Mouse (Mus musculus) cerebellum, postnatal 14 days (tissue): Measurements from ENCODE around the gene Atcay.
A peak's percentile ranks its signal among the peaks of the same experiment; 100 is the strongest.

ENCODE experiments used
- DNase-seq, 2 experiments: peaks; one replicate each; pipeline ENCODE4 v3.0.0; 2021; ENCODE audit warnings: mixed read lengths in 2 of 2

The Atcay gene

DNA sequence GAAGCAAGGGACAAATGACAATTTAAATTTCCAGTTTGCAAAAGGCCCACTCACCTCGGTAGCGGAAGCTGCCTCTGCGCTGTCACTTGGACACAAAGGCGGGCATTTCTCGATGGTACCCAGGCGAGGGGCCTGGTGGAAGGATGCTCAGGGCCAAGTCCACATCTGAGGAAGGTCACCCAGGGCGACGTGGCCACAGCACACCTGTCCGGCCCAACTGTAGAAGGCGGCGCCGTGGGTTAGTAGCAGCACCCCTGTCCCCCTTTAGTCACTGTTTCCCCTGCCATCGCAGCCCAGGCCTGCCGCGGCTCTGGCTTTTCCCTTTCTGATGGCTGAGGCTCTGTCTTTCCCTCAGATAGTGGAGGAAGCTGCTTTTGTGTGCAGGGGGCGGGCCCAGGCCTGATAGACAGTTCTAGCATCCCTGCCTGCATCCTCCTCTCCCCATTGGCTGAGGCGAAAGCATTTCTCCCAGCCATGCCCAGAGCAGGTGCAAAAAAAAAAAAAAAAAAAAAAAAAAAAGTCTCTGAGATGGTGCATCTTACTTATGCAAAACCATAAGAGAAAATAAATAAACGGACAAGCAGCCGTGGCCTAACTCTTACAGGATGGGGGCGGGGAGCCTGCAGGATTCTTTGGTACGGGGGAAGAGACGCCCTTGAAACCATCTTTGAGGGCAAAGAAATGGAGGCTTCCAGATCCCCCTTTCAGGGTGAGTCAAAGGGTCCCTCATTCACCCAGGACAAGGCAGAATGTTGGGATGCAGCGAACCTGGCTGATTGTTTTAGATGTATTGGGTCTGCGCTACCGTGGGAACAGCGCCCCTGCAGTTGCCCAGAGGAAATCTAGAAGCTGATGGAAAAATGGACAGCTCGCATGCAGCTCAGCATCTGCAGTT lies at the start of gene Atcay:
Gene Atcay, minus strand, starts transcription at position 396 of the 895 bp plus-strand sequence.
- DNase-seq = peak; percentile 87 to 88

GRCm38 (mm10) chr10:81279496-81279895 lies 48.9 kb upstream of the Atcay start:
- DNase-seq = no peak

GRCm38 (mm10) chr10:81277676-81278075 lies 47.0 kb upstream of the Atcay start:
- DNase-seq = peak; percentile 70 to 90

- DNase-seq = no peak
Measured at GRCm38 (mm10) chr10:81273842-81274241, 43.2 kb upstream of the Atcay start.

DNA sequence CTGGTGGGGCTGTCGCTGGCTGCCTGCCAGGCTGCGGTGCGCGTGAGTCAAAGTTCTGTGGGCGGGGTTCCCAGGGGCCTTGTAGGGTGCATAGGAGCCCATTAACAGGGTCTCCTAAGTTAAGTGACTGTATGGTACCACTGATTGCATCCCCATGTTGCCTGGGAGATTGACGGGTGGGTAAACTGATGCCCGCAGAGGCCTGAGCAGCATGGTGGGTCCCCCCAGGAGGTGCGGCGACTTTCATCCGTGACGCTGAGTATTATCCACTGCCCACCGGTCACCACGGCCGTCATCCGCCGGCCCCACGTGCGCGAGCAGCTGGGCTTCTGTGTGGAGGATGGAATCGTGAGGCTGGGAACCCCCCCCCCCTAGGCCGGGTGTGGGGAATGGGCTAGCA lies 41.7 kb upstream of the Atcay start:
- no peak for DNase-seq

- DNase-seq = no peak
Measured at GRCm38 (mm10) chr10:81268643-81269412, 38.2 kb upstream of the Atcay start.

DNA sequence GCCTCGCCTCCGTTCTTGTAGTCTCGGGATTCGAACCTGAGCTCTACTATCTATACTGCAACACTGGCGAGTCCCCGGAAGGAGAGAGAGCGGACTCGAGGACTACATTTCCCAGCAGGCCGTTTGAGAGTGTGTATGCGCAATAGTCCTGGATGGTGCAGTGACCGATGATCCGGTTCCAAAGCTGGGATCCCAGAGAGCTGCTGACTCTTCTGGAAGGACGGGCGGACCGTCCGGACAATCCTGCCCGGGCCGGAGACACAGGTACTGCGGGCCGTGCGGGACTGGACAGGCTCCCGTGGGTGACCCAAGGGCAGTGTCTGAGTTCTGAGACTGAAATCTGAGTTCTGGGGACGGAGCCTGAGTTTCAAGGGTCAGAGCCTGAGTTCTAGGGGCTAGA lies 37.4 kb upstream of the Atcay start:
- DNase-seq = peak; percentile 84 to 87

GRCm38 (mm10) chr10:81266211-81267105 lies 35.8 kb upstream of the Atcay start, which contains the start of the genes Mrpl54 and Apba3:
Gene Mrpl54, minus strand, starts transcription at chr10:81266934.
Gene Apba3, plus strand, starts transcription at chr10:81266960.
- DNase-seq = peak; percentile 96 to 97

DNA sequence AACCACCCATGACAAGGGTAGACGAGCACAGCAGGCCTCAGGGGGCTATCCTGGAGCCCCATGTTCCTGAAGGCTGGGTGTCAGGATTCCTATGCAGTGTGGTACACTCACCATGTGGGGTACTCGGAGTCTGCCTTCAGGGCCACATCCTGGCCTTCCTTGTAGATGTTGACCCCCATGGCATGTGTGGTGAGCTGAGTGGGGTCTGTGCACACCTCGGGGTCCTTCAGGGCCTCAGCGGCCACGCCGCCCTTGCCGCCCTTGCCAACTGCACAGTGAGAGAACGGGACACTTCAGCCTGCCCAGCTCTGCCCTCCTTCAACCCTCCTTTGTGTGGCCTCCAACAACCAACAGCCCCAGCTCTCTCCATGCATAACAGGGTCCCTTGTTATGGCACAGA lies 34.9 kb upstream of the Atcay start:
- DNase-seq = no peak

GRCm38 (mm10) chr10:81261025-81261424 lies 30.4 kb upstream of the Atcay start:
- DNase-seq = no peak

DNA sequence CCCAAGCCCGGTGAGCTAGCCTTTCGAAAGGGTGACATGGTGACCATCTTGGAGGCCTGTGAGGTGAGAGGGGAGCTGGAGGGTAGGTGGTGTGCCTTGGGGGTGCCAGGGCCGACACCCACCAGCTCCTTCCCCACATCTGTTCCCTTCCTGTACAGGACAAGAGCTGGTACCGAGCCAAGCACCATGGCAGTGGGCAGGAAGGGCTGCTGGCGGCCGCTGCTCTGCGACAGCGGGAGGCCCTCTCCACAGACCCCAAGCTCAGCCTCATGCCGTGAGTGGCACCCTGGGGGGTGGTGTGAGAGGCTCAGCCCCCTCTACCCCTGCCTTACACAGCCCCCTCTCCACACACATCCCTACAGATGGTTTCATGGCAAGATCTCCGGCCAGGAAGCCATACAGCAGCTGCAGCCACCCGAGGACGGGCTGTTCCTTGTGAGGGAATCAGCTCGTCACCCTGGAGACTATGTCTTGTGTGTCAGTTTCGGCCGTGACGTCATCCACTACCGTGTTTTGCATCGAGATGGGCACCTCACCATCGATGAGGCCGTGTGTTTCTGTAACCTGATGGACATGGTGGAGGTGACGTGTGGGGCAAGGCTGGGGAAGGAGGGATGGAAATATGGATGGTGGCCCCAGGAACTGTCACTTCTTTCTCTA lies 28.7 kb upstream of the Atcay start:
- DNase-seq = peak in 1 of 2 experiments; percentile 57

- DNase-seq = peak; percentile 55 to 60
Measured at GRCm38 (mm10) chr10:81257158-81258039, 26.8 kb upstream of the Atcay start.

- DNase-seq = no peak
Measured at GRCm38 (mm10) chr10:81254886-81255285, 24.3 kb upstream of the Atcay start.

- DNase-seq = peak; percentile 85 to 87
Measured at GRCm38 (mm10) chr10:81252424-81253419, 22.1 kb upstream of the Atcay start, which contains the start of gene Matk. Gene Matk, plus strand, starts transcription at chr10:81252935.

- no peak for DNase-seq
Measured at GRCm38 (mm10) chr10:81249442-81249841, 18.8 kb upstream of the Atcay start.

GRCm38 (mm10) chr10:81247804-81248203 lies 17.2 kb upstream of the Atcay start:
- DNase-seq = no peak

GRCm38 (mm10) chr10:81245166-81245565 lies 14.5 kb upstream of the Atcay start:
- no peak for DNase-seq

DNA sequence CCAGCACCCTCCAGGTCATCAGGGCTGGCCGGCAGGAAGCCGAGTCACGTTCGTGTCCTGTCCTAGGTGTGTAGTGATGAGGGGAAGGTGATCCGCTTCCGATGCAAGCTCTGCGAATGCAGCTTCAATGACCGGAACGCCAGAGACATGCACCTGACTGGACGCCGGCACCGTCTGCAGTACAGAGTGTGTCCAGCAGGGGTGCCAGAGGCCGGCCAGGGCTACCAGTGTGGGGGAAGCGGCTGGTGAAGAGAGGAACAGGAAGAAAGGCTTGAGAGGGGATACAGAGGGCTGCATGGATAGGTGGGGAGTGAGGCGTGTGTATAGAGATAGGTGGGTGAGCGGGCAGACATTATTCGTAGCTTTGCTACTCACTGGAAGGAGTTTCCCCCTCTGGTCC lies 14.0 kb upstream of the Atcay start:
- DNase-seq = peak; percentile 94 to 96

GRCm38 (mm10) chr10:81244146-81244545 lies 13.5 kb upstream of the Atcay start:
- no peak for DNase-seq

GRCm38 (mm10) chr10:81242021-81242420 lies 11.4 kb upstream of the Atcay start:
- no peak for DNase-seq
